Mouse (Mus musculus) heart, adult 2 months (tissue): ENCODE results near the gene Kazald1.
A peak's percentile ranks its signal among the peaks of the same experiment; 100 is the strongest.

ENCODE experiments used
- CTCF ChIP-seq: fragments of 200-600 bp; IDR thresholded peaks from 2 replicates; pipeline ENCODE4 v1.8.1; 2022; ENCODE audit warnings: antibody characterized with exemption, mild to moderate bottlenecking, moderate library complexity
- POLR2A ChIP-seq: fragments of 200-500 bp; IDR thresholded peaks from 2 replicates; pipeline ENCODE4 v1.6.1; 2011; ENCODE audit warnings: mild to moderate bottlenecking, low read depth, low read length, control low read depth; ENCODE audit not compliant: insufficient read depth

DNA sequence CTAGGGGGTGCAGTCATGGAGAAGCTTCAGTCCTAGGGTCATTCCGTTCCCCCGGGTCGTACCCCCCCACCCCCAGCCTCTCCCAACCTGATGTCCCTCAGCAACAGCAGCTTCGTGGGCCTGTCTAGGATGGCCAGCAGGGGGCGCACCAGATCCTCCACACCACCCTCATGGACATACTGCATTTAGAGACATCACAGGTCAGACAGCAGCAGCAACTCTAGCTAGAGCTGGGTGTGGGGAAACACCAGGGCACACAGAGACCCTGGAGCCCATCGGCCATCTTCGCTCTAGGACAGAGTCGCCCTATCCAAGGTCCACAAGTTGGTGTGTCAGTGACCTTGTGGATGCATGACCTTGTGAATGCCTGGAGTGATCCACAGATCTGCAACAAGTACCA is 44.9 kb upstream of the Kazald1 start:
- TF ChIP-seq POLR2A (no peak), CTCF (peak; percentile 77)
